Mouse (Mus musculus): Measurements from ENCODE around the gene Gm45902. TPM values are rescaled to one million over a fixed set of nuclear protein-coding genes. Genes with fewer than 3 reads are reported as not detected.
A peak's percentile ranks its signal among the peaks of the same experiment; 100 is the strongest.

Gm45902 gene
- polyA plus RNA-seq, 1 experiment from 2014 or later, result 0.97 TPM

DNA sequence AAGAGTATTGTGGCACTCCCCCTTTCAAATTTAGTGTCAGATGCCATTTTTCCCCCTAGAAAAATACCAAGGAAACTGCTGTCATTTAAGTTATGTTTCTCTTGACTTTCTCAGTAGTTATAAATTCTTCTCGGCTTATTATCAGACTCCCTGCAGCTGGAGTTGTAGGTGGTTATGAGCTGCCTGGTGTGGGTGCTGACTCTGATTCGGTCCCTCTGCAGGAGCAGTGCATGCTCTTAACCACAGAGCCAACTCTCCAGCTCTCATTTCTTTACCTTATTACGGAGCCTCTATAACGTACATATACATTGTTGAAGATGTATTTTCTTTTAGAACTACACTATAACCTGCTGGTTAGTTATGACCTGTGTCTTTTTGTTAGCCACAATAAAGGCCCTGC lies 10.0 kb upstream of the Gm45902 start:
- 73% methylated on average over 4 of the region's 4 CpGs for WGBS
- Histone ChIP-seq H3K36me3 (ENCODE audit: control insufficient read depth, insufficient read depth, low read length) (no peaks in the 10 kb centered on the region), H3K9ac (ENCODE audit: low read length) (no peak overlapping the region), H3K4me2 (replicated peaks; ENCODE audit: low read depth) (no peak overlapping the region), H3K4me3 (ENCODE audit: low read depth, low read length) (no peak overlapping the region), H3K27me3 (ENCODE audit: control insufficient read depth, insufficient read depth, low read length) (no peaks in the 10 kb centered on the region), H3K27ac (replicated peaks) (no peak overlapping the region), H3K4me1 (replicated peaks; ENCODE audit: control insufficient read depth, insufficient read depth) (no peaks in the 10 kb centered on the region), H3K9me3 (ENCODE audit: control insufficient read depth, low read length) (no peaks in the 10 kb centered on the region)
- TF ChIP-seq EP300 (optimal IDR thresholded peaks at IDR 0.05), result no peak
- no peak for TF ChIP-seq CTCF (IDR thresholded peaks at IDR 0.05; ENCODE audit: low read depth)
- ATAC-seq (ENCODE audit: low FRiP score, low TSS enrichment) (no peak), DNase-seq (ENCODE audit: low spot score) (no peak)

DNA sequence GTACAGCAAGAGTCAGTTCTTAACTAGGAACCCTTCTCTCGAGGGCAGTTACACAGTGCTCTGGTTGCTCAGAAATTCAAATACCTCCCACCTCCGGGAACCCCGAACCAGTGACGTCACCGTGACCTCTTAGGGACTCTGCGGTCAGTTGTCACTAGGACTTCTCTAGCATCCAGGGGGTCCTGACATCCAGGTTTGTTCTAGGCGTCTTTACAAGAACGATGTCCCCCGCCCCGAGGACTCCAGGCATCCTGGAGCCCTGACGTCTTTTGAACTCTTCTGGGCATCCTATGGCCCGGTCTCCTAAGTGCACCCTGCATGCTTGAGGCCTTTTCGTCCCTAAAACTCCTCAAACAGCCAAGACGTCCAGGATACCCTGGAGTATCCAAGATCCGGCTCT lies 514 bp downstream of the Gm45902 start:
- Histone ChIP-seq H3K4me2 (replicated peaks; ENCODE audit: low read depth) (peak overlapping the region; percentile 77), H3K4me3 (ENCODE audit: low read depth, low read length) (peak overlapping the region; percentile 71), H3K36me3 (ENCODE audit: control insufficient read depth, insufficient read depth, low read length) (no peaks in the 10 kb centered on the region; the same call in 1 of the 2 replicates), H3K9ac (ENCODE audit: low read length) (peak overlapping the region; percentile 77), H3K27me3 (ENCODE audit: control insufficient read depth, insufficient read depth, low read length) (no peaks in the 10 kb centered on the region), H3K9me3 (ENCODE audit: control insufficient read depth, low read length) (no peaks in the 10 kb centered on the region), H3K27ac (replicated peaks) (peak overlapping the region; percentile 78), H3K4me1 (replicated peaks; ENCODE audit: control insufficient read depth, insufficient read depth) (no peaks in the 10 kb centered on the region)
- TF ChIP-seq CTCF (IDR thresholded peaks at IDR 0.05; ENCODE audit: low read depth) (no peak), EP300 (optimal IDR thresholded peaks at IDR 0.05) (no peak)
- DNase-seq (ENCODE audit: low spot score), result peak; percentile 36
- ATAC-seq (ENCODE audit: low FRiP score, low TSS enrichment), result no peak
- WGBS, result 1% methylated on average over 15 of the region's 15 CpGs

DNA sequence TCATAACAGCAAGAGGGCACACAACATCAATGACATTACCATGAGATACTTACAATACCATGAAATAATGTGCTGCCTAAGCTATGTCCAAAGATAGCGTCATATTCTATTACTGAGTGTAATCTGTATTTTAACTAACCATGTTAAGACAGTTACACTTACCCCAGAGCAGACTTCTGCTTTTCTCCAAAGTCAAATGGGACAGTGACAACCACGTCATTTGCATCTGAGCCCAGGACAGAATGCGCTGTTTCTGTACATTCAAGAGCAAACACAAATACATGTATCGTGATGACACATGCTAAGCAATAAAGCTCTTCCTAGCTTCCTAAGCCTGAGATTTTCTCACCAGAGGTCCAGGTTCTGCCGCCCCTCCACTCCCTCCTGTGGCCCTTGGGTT lies 11.7 kb downstream of the Gm45902 start:
- ATAC-seq (ENCODE audit: low FRiP score, low TSS enrichment) (no peak), DNase-seq (ENCODE audit: low spot score) (no peak)
- Histone ChIP-seq H3K27me3 (ENCODE audit: control insufficient read depth, insufficient read depth, low read length) (no peaks in the 10 kb centered on the region), H3K27ac (replicated peaks) (no peak overlapping the region), H3K36me3 (ENCODE audit: control insufficient read depth, insufficient read depth, low read length) (peaks cover 27% of the 10 kb centered on the region), H3K9ac (ENCODE audit: low read length) (no peak overlapping the region), H3K4me1 (replicated peaks; ENCODE audit: control insufficient read depth, insufficient read depth) (no peaks in the 10 kb centered on the region), H3K9me3 (ENCODE audit: control insufficient read depth, low read length) (no peaks in the 10 kb centered on the region), H3K4me3 (ENCODE audit: low read depth, low read length) (no peak overlapping the region), H3K4me2 (replicated peaks; ENCODE audit: low read depth) (no peak overlapping the region)
- WGBS, result 92% methylated on average over 5 of the region's 5 CpGs
- TF ChIP-seq EP300 (optimal IDR thresholded peaks at IDR 0.05), result no peak
- TF ChIP-seq CTCF (IDR thresholded peaks at IDR 0.05; ENCODE audit: low read depth), result no peak

- WGBS, result 84% methylated on average over 6 of the region's 6 CpGs
- Histone ChIP-seq H3K27ac (replicated peaks) (no peak overlapping the region), H3K4me2 (replicated peaks; ENCODE audit: low read depth) (no peak overlapping the region), H3K4me3 (ENCODE audit: low read depth, low read length) (no peak overlapping the region), H3K9ac (ENCODE audit: low read length) (no peak overlapping the region), H3K4me1 (replicated peaks; ENCODE audit: control insufficient read depth, insufficient read depth) (no peaks in the 10 kb centered on the region), H3K36me3 (ENCODE audit: control insufficient read depth, insufficient read depth, low read length) (peaks cover 26% of the 10 kb centered on the region), H3K9me3 (ENCODE audit: control insufficient read depth, low read length) (no peaks in the 10 kb centered on the region), H3K27me3 (ENCODE audit: control insufficient read depth, insufficient read depth, low read length) (no peaks in the 10 kb centered on the region)
- TF ChIP-seq EP300 (optimal IDR thresholded peaks at IDR 0.05), result no peak
- TF ChIP-seq CTCF (IDR thresholded peaks at IDR 0.05; ENCODE audit: low read depth), result no peak
- ATAC-seq (ENCODE audit: low FRiP score, low TSS enrichment), result no peak
- DNase-seq (ENCODE audit: low spot score), result no peak
Measured at GRCm38 (mm10) chr2:3499543-3499942, 13.0 kb downstream of the Gm45902 start.

DNA sequence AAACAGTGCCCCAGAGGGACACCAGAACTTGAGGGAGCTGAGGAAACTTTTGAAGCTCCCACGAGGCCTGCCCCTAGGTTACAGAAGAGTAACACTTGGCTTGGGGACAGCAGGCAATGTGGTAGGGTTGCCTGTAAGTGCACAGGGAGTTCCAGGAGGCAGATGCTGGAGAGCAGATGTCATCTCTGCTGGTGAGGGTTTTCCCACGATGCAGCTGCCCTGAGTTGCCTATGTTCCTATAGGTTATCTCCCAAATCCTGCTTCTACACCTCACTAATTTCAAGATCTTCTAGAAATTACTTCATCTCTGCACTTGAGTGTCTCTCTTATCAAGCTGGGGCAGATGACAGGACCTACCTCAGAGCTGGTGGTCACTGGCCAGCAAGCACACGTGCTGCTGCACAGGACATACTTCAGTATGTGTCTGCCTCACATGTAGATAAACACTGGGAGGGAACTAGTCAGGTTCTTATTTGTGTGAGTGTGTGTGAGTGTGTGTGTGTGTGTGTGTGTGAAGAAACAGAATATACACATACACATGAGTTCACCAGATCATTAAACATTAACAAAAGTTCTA lies 18.7 kb downstream of the Gm45902 start:
- Histone ChIP-seq H3K27ac (replicated peaks) (no peak overlapping the region), H3K4me3 (ENCODE audit: low read depth, low read length) (no peak overlapping the region), H3K9me3 (ENCODE audit: control insufficient read depth, low read length) (no peaks in the 10 kb centered on the region), H3K9ac (ENCODE audit: low read length) (no peak overlapping the region), H3K4me2 (replicated peaks; ENCODE audit: low read depth) (no peak overlapping the region), H3K4me1 (replicated peaks; ENCODE audit: control insufficient read depth, insufficient read depth) (no peaks in the 10 kb centered on the region), H3K36me3 (ENCODE audit: control insufficient read depth, insufficient read depth, low read length) (peaks cover 39% of the 10 kb centered on the region), H3K27me3 (ENCODE audit: control insufficient read depth, insufficient read depth, low read length) (no peaks in the 10 kb centered on the region)
- no peak for TF ChIP-seq EP300 (optimal IDR thresholded peaks at IDR 0.05)
- no peak for TF ChIP-seq CTCF (IDR thresholded peaks at IDR 0.05; ENCODE audit: low read depth)
- DNase-seq (ENCODE audit: low spot score) (no peak), ATAC-seq (ENCODE audit: low FRiP score, low TSS enrichment) (no peak)
- WGBS, result 90% methylated on average over 3 of the region's 3 CpGs

DNA sequence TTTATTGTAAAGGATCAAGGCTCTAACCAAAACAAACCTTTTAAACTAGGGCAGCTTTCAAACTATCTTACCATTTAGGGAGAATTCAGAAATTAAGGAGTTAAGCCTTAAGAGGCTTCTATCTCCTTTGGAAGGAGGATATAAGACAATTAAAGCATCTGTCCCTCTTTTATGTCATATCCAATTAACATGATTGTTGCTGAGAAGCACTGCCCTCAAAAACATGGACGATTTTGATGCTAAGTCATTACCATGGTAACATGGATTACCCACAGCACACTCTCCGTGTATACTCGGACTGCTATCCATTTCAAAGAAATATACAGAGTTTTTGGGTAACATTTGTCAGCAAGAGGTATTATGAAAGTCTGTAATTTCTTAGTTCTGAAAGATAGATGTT lies 22.8 kb downstream of the Gm45902 start:
- TF ChIP-seq EP300 (optimal IDR thresholded peaks at IDR 0.05), result no peak
- TF ChIP-seq CTCF (IDR thresholded peaks at IDR 0.05; ENCODE audit: low read depth), result no peak
- WGBS, result 87% methylated on average over 3 of the region's 3 CpGs

More for the DNA sequence above, 22.8 kb downstream of the Gm45902 start:
- H3K27ac ChIP-seq (replicated peaks), result no peak overlapping the region
- peaks cover 26% of the 10 kb centered on the region for H3K36me3 ChIP-seq (ENCODE audit: control insufficient read depth, insufficient read depth, low read length)
- H3K9me3 ChIP-seq (ENCODE audit: control insufficient read depth, low read length), result no peaks in the 10 kb centered on the region
- DNase-seq (ENCODE audit: low spot score) (no peak), ATAC-seq (ENCODE audit: low FRiP score, low TSS enrichment) (no peak)
- no peak overlapping the region for H3K4me2 ChIP-seq (replicated peaks; ENCODE audit: low read depth)
- H3K4me3 ChIP-seq (ENCODE audit: low read depth, low read length), result no peak overlapping the region
- H3K4me1 ChIP-seq (replicated peaks; ENCODE audit: control insufficient read depth, insufficient read depth), result no peaks in the 10 kb centered on the region
- no peak overlapping the region for H3K9ac ChIP-seq (ENCODE audit: low read length)
- no peaks in the 10 kb centered on the region for H3K27me3 ChIP-seq (ENCODE audit: control insufficient read depth, insufficient read depth, low read length)
